Mouse (Mus musculus): ENCODE results near the gene Pabpc4. TPM values are rescaled to one million over a fixed set of nuclear protein-coding genes. Genes with fewer than 3 reads are reported as not detected.

The Pabpc4 gene
- polyA plus RNA-seq, 1 experiment = 154 TPM

DNA sequence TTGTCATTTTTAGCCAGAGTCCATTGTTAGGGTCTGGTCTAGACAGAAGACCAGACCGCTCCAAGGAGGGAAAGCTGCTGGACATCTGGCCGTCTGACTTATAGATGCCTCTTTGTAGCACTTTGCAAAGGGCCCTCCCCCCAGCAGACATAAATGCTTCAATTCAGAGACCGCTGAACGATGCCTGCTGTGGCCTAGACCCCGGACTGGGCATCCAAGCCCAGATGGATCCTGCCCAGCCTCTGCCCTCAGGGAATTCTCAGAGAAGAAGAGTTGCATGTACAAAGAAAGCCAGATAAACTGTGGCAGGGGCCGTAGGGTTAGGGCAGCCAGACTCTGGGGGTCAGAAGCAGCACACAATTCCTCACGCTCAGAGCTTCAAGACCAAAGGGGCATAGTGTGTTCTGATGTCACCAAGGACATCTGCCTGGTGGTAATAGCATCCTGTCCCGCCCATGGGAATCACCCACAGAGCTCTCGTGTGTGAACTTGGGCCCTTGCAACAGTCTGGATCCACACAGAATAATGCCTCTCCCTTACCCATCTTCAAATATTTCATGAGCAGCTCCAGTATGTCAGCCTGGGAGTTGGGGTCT lies 26.2 kb upstream of the Pabpc4 start:
- H3K27me3 ChIP-seq (ENCODE audit: control insufficient read depth, insufficient read depth, insufficient read length) = no peaks in the 10 kb centered on the region
- no peak overlapping the region for H3ac ChIP-seq (ENCODE audit: control insufficient read depth, insufficient read length)
- peaks cover 20% of the 10 kb centered on the region for H3K79me2 ChIP-seq (ENCODE audit: control insufficient read depth, insufficient read depth)
- H3K4me2 ChIP-seq (ENCODE audit: low read depth) = peak overlapping the region; percentile 57
- H3K4me3 ChIP-seq = peak overlapping the region; percentile 27
- no peaks in the 10 kb centered on the region for H3K36me3 ChIP-seq (ENCODE audit: control insufficient read depth, insufficient read depth)
- TF ChIP-seq POLR2AphosphoS2 (IDR thresholded peaks at IDR 0.05; ENCODE audit: insufficient read length, low read depth) = peak; percentile 16
- TF ChIP-seq MYOD1 (IDR thresholded peaks at IDR 0.05; ENCODE audit: control insufficient read depth in 1 of 3, insufficient read length in 2 of 3, low read depth in 2 of 3) = no peak

DNA sequence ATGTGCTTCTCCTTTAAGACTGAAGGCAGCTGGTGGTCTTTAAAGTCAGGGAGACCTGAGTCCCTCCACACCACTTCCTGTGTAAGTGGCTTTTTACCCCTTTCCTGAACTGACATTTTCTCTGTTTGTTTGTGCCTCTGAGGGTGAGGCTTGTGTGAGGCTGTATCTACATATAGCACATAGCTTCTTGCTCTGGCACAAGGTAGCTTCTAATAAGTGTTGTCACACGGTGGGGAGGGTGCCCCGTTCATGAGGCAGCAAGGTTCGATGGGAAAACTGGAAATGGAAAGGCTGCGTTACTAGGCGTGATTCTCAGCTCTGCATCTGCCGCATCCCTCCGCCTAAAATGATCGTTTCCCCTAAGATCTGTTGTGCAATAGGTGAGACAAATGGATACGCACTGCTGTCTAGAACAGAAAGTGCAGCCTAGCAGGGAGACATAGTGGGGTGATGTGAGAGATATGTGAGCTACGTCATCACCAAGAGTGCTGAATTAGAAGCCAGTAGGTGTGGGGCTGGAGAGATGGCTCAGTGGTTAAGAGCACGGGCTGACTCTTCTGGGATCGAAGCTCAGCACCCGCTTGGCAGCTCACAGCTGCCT lies 25.6 kb upstream of the Pabpc4 start:
- Histone ChIP-seq H3ac (ENCODE audit: control insufficient read depth, insufficient read length) (no peak overlapping the region), H3K4me3 (no peak overlapping the region), H3K79me2 (ENCODE audit: control insufficient read depth, insufficient read depth) (peaks cover 20% of the 10 kb centered on the region), H3K27me3 (ENCODE audit: control insufficient read depth, insufficient read depth, insufficient read length) (no peaks in the 10 kb centered on the region), H3K4me2 (ENCODE audit: low read depth) (peak overlapping the region; percentile 57), H3K36me3 (ENCODE audit: control insufficient read depth, insufficient read depth) (no peaks in the 10 kb centered on the region)
- TF ChIP-seq USF1 (IDR thresholded peaks at IDR 0.05; ENCODE audit: low read depth) (no peak), TCF3 (IDR thresholded peaks at IDR 0.05; ENCODE audit: insufficient read length, low read depth) (no peak), REST (IDR thresholded peaks at IDR 0.05; ENCODE audit: insufficient read depth, insufficient read length) (no peak), CEBPB (IDR thresholded peaks at IDR 0.05; ENCODE audit: insufficient read depth, poor library complexity, severe bottlenecking) (0 out of 2 replicates have a peak, but pooled peaks have one; percentile 44)

GRCm38 (mm10) chr4:123237386-123238266 lies 24.5 kb upstream of the Pabpc4 start:
- no peak overlapping the region for H3ac ChIP-seq (ENCODE audit: control insufficient read depth, insufficient read length)
- no peaks in the 10 kb centered on the region for H3K27me3 ChIP-seq (ENCODE audit: control insufficient read depth, insufficient read depth, insufficient read length)
- H3K4me3 ChIP-seq = no peak overlapping the region

DNA sequence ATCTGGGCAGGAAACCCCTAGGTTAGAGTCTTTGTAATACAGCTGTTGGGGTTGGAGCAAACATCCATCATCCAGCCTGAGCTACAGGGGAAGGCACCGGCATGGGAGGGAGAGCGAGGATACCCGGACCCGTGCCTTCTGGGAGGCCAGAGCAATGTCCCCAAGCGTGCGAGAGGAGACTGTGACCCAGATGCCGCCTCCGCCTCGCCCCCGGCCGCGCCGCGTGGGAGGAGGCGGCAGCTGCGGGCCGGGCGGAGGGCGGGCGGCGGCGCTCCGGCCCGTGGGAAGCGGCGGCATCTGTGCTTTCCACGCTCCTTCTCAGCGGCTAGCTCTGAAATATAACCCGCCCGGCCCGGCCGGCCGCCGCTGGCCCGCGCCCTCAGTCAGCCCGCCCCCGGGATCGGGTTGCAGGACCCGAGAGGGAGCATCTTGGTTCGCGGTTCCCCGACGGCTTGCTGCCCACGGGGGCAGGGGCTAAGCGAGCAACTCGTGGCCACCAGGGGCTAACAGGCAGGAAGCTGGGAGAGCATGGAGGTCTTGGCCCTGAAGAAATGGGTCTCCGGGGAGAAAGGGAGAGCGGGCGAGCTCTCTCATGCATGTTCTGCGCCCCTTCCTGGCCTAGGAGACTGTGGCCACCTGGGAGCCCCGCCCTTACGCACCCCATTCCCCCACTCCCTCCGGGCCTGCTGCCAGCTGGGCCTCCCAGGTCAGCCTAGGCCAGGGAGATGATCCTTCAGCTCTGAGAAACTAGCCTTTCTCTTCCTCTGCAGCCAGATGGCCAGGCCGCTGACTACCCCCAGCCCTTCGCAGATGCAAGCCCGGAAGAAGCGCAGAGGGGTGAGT lies 22.6 kb upstream of the Pabpc4 start:
- Histone ChIP-seq H3K4me3 (no peak overlapping the region), H3ac (ENCODE audit: control insufficient read depth, insufficient read length) (no peak overlapping the region), H3K79me2 (ENCODE audit: control insufficient read depth, insufficient read depth) (peaks cover 16% of the 10 kb centered on the region), H3K27me3 (ENCODE audit: control insufficient read depth, insufficient read depth, insufficient read length) (no peaks in the 10 kb centered on the region), H3K4me2 (ENCODE audit: low read depth) (peak overlapping the region; percentile 60), H3K36me3 (ENCODE audit: control insufficient read depth, insufficient read depth) (no peaks in the 10 kb centered on the region)
- TF ChIP-seq MYOD1 (IDR thresholded peaks at IDR 0.05; ENCODE audit: control insufficient read depth in 1 of 3, insufficient read length in 2 of 3, low read depth in 2 of 3) = peak in 2 of 3 experiments; percentile 82 to 95
- no peak for TF ChIP-seq USF1 (IDR thresholded peaks at IDR 0.05; ENCODE audit: low read depth)
- TF ChIP-seq MAX (IDR thresholded peaks at IDR 0.05; ENCODE audit: low read depth) = no peak
- peak; percentile 10 for TF ChIP-seq TCF12 (IDR thresholded peaks at IDR 0.05; ENCODE audit: insufficient read depth, poor library complexity, severe bottlenecking)
- no peak for TF ChIP-seq POLR2AphosphoS2 (IDR thresholded peaks at IDR 0.05; ENCODE audit: insufficient read length, low read depth)
- peak; percentile 32 for TF ChIP-seq TCF3 (IDR thresholded peaks at IDR 0.05; ENCODE audit: insufficient read length, low read depth)
- peak; percentile 28 for TF ChIP-seq POLR2A (IDR thresholded peaks at IDR 0.05; ENCODE audit: insufficient read length, low read depth)
- TF ChIP-seq MYOG (IDR thresholded peaks at IDR 0.05; ENCODE audit: control insufficient read depth in 1 of 3, insufficient read depth in 1 of 3, insufficient read length in 2 of 3, low read depth in 2 of 3) = peak in 2 of 3 experiments; percentile 60 to 78

More at GRCm38 (mm10) chr4:123237386-123238266, 24.5 kb upstream of the Pabpc4 start:
- Histone ChIP-seq H3K79me2 (ENCODE audit: control insufficient read depth, insufficient read depth) (peaks cover 20% of the 10 kb centered on the region), H3K36me3 (ENCODE audit: control insufficient read depth, insufficient read depth) (no peaks in the 10 kb centered on the region), H3K4me2 (ENCODE audit: low read depth) (peak overlapping the region; percentile 57)
- peak in 1 of 3 experiments; percentile 20 for TF ChIP-seq MYOD1 (IDR thresholded peaks at IDR 0.05; ENCODE audit: control insufficient read depth in 1 of 3, insufficient read length in 2 of 3, low read depth in 2 of 3)
- TF ChIP-seq POLR2AphosphoS2 (IDR thresholded peaks at IDR 0.05; ENCODE audit: insufficient read length, low read depth) = no peak
- TF ChIP-seq MYOG (IDR thresholded peaks at IDR 0.05; ENCODE audit: control insufficient read depth in 1 of 3, insufficient read depth in 1 of 3, insufficient read length in 2 of 3, low read depth in 2 of 3) = no peak

DNA sequence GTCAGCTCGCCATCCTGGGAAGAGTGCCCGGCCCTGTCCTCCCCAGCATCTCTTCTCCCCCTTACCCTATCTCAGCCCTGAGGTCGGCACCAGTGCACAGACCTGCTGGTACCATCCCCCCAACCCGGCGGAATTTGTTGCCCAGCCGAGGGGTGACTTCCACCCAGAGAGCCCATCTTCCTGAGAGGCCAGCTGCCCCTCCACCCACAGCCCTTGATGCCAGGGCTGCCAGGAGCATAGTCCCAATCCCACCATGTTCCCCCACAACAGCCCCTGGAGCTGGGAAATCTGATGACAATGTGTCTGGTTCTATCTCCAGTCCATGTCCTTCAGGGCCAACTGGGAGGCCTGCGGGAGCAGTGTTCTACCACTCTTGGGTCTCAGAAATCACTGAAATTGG lies 15.9 kb upstream of the Pabpc4 start:
- H3K4me3 ChIP-seq = no peak overlapping the region
- H3K36me3 ChIP-seq (ENCODE audit: control insufficient read depth, insufficient read depth) = no peaks in the 10 kb centered on the region

More for the DNA sequence above, 15.9 kb upstream of the Pabpc4 start:
- Histone ChIP-seq H3K79me2 (ENCODE audit: control insufficient read depth, insufficient read depth) (no peaks in the 10 kb centered on the region), H3ac (ENCODE audit: control insufficient read depth, insufficient read length) (no peak overlapping the region), H3K4me2 (ENCODE audit: low read depth) (peak overlapping the region; percentile 52), H3K27me3 (ENCODE audit: control insufficient read depth, insufficient read depth, insufficient read length) (no peaks in the 10 kb centered on the region)
- TF ChIP-seq MAX (IDR thresholded peaks at IDR 0.05; ENCODE audit: low read depth) = no peak
- no peak for TF ChIP-seq MYOD1 (IDR thresholded peaks at IDR 0.05; ENCODE audit: control insufficient read depth in 1 of 3, insufficient read length in 2 of 3, low read depth in 2 of 3)
- no peak for TF ChIP-seq SRF (IDR thresholded peaks at IDR 0.05; ENCODE audit: control insufficient read depth, insufficient read length, low read depth)
- no peak for TF ChIP-seq POLR2AphosphoS2 (IDR thresholded peaks at IDR 0.05; ENCODE audit: insufficient read length, low read depth)
- no peak for TF ChIP-seq TCF3 (IDR thresholded peaks at IDR 0.05; ENCODE audit: insufficient read length, low read depth)
- no peak for TF ChIP-seq MYOG (IDR thresholded peaks at IDR 0.05; ENCODE audit: control insufficient read depth in 1 of 3, insufficient read depth in 1 of 3, insufficient read length in 2 of 3, low read depth in 2 of 3)

Data from myocyte (in vitro differentiated cells).